ENCODE assay signal across 7 mouse cellular contexts in genomic region chr7:46958853-46959252, GRCm38 (mm10). TPM values are rescaled to one million over a fixed set of nuclear protein-coding genes. Genes with fewer than 3 reads are reported as not detected.
DNase-seq lines count a peak whose midpoint lies in the region; ATAC-seq and TF ChIP-seq lines count a peak whose summit lies in the region.

No protein-coding gene starts in this region.

- H3K36me3 ChIP-seq in megakaryocyte, embryonic 14.5 days (replicated peaks; ENCODE audit: low read length) = peaks cover 24% of the 10 kb centered on the region
- peaks cover 15% of the 10 kb centered on the region for H3K36me3 ChIP-seq in forebrain, embryonic 12.5 days (replicated peaks)
- peaks cover 15% of the 10 kb centered on the region for H3K36me3 ChIP-seq in limb, embryonic 14.5 days (ENCODE audit: control insufficient read depth, insufficient read depth, low read length)
- H3K36me3 ChIP-seq in stomach, embryonic 16.5 days (ENCODE audit: control insufficient read depth, insufficient read depth, low read length) = 0 out of 2 replicates have a peak, but pooled peaks cover 7% of the 10 kb centered on the region

- TF ChIP-seq POLR2A in limb, embryonic 14.5 days (IDR thresholded peaks at IDR 0.05; ENCODE audit: borderline replicate concordance, extremely low read depth, insufficient read depth, insufficient read length) = no peak

- H3K4me1 ChIP-seq in megakaryocyte, embryonic 14.5 days = peaks cover 57% of the 10 kb centered on the region
- peaks cover 23% of the 10 kb centered on the region for H3K4me1 ChIP-seq in forebrain, embryonic 12.5 days
- H3K4me1 ChIP-seq in limb, embryonic 14.5 days (ENCODE audit: control insufficient read depth, insufficient read depth, low read length) = peaks cover 13% of the 10 kb centered on the region
- peaks cover 24% of the 10 kb centered on the region for H3K4me1 ChIP-seq in stomach, embryonic 16.5 days (ENCODE audit: control insufficient read depth, insufficient read depth, low read length)

- no peak for DNase-seq in limb, embryonic 14.5 days (ENCODE audit: low spot score)
- no peak for DNase-seq in right cerebral cortex, adult 18-20 months

- ATAC-seq in megakaryocyte, adult 5-6 weeks (ENCODE audit: poor library complexity, severe bottlenecking) = no peak
- ATAC-seq in forebrain, embryonic 12.5 days (ENCODE audit: low FRiP score) = no peak
- no peak for ATAC-seq in limb, embryonic 14.5 days (ENCODE audit: low FRiP score, low read depth)
- ATAC-seq in stomach, embryonic 16.5 days (ENCODE audit: insufficient read depth, low FRiP score) = no peak
- ATAC-seq in megakaryocyte-erythroid progenitor cell, adult 5-6 weeks (replicated peaks; ENCODE audit: low FRiP score, low TSS enrichment, poor library complexity, severe bottlenecking) = no peak

- WGBS in forebrain, embryonic 12.5 days = 20% methylated on average over 9 of the region's 9 CpGs
- 17% methylated on average over 9 of the region's 9 CpGs for WGBS in limb, embryonic 14.5 days
- WGBS in stomach, embryonic 16.5 days = 16% methylated on average over 9 of the region's 9 CpGs

- peak overlapping the region; percentile 77 for H3K4me2 ChIP-seq in forebrain, embryonic 12.5 days
- peak overlapping the region; percentile 83 for H3K4me2 ChIP-seq in limb, embryonic 14.5 days (replicated peaks; ENCODE audit: low read depth, low read length, severe bottlenecking)
- peak overlapping the region; percentile 67 for H3K4me2 ChIP-seq in stomach, embryonic 16.5 days (ENCODE audit: low read depth, low read length)

- no peaks in the 10 kb centered on the region for H3K9me3 ChIP-seq in megakaryocyte, embryonic 14.5 days
- no peaks in the 10 kb centered on the region for H3K9me3 ChIP-seq in forebrain, embryonic 12.5 days
- H3K9me3 ChIP-seq in limb, embryonic 14.5 days (ENCODE audit: control insufficient read depth, low read length) = no peaks in the 10 kb centered on the region
- H3K9me3 ChIP-seq in stomach, embryonic 16.5 days (replicated peaks; ENCODE audit: control insufficient read depth, low read length) = no peaks in the 10 kb centered on the region

- no peaks in the 10 kb centered on the region for H3K27me3 ChIP-seq in megakaryocyte, embryonic 14.5 days (replicated peaks)
- peaks cover 13% of the 10 kb centered on the region for H3K27me3 ChIP-seq in forebrain, embryonic 12.5 days
- no peaks in the 10 kb centered on the region for H3K27me3 ChIP-seq in limb, embryonic 14.5 days (ENCODE audit: control insufficient read depth, insufficient read depth, low read length)
- no peaks in the 10 kb centered on the region for H3K27me3 ChIP-seq in stomach, embryonic 16.5 days (ENCODE audit: control insufficient read depth, insufficient read depth, low read length)

- H3K4me3 ChIP-seq in megakaryocyte, embryonic 14.5 days (replicated peaks) = peak overlapping the region; percentile 98
- H3K4me3 ChIP-seq in forebrain, embryonic 12.5 days (replicated peaks) = peak overlapping the region; percentile 71
- peak overlapping the region; percentile 75 for H3K4me3 ChIP-seq in limb, embryonic 14.5 days (replicated peaks; ENCODE audit: low read length)
- peak overlapping the region; percentile 83 for H3K4me3 ChIP-seq in stomach, embryonic 16.5 days (replicated peaks; ENCODE audit: low read length)

- peak overlapping the region; percentile 78 for H3K9ac ChIP-seq in forebrain, embryonic 12.5 days
- peak overlapping the region; percentile 84 for H3K9ac ChIP-seq in limb, embryonic 14.5 days (ENCODE audit: low read depth, low read length, severe bottlenecking)
- peak overlapping the region; percentile 91 for H3K9ac ChIP-seq in stomach, embryonic 16.5 days (ENCODE audit: low read length)

- no peak overlapping the region for H3K27ac ChIP-seq in forebrain, embryonic 12.5 days
- H3K27ac ChIP-seq in limb, embryonic 14.5 days (replicated peaks; ENCODE audit: low read depth, low read length) = no peak overlapping the region
- H3K27ac ChIP-seq in stomach, embryonic 16.5 days (ENCODE audit: low read length) = no peak overlapping the region

RNA-seq across cellular contexts. Expression of gene Uevld, which starts 0.5 kb away (rescaled TPM):
- 0.04 TPM in 1 of 2 replicates, not detected in the other for polyA plus RNA-seq in megakaryocyte, embryonic 14.5 days (2012; ENCODE audit: insufficient read depth, low replicate concordance)
- total RNA-seq in megakaryocyte, adult 5-6 weeks (2015) = 18.0 and 18.2 TPM in 2 replicates
- total RNA-seq in megakaryocyte, adult 5-6 weeks (2017) = 14.1 and 16.2 TPM in 2 replicates
- 13.2 and 13.8 TPM in 2 replicates for polyA plus RNA-seq in forebrain, embryonic 12.5 days (2016; fragmentation: Nextera tagmentation; extraction: Ambion mirVana)
- 9.4 and 10.2 TPM in 2 replicates for polyA plus RNA-seq in limb, embryonic 14.5 days (2012; rRNA removed)
- 10.0 and 12.5 TPM in 2 replicates for polyA plus RNA-seq in limb, embryonic 14.5 days (2014; fragmentation: Nextera tagmentation; extraction: Ambion mirVana)
- 11.6 and 12.6 TPM in 2 replicates for polyA plus RNA-seq in stomach, embryonic 16.5 days (2015; fragmentation: Nextera tagmentation; extraction: Ambion mirVana)
- 11.1 and 12.0 TPM in 2 replicates for total RNA-seq in megakaryocyte-erythroid progenitor cell, adult 5-6 weeks (2014; fragmentation: Nextera tagmentation)
- 7.9 and 8.0 TPM in 2 replicates for total RNA-seq in megakaryocyte-erythroid progenitor cell, adult 5-6 weeks (2017)

RNA-seq across cellular contexts. Expression of gene Gm9999, which starts 24.5 kb away (rescaled TPM):
- not detected in 2 replicates for polyA plus RNA-seq in megakaryocyte, embryonic 14.5 days (2012; ENCODE audit: insufficient read depth, low replicate concordance)
- total RNA-seq in megakaryocyte, adult 5-6 weeks (2015) = 2.3 TPM in 1 of 2 replicates, not detected in the other
- not detected in 2 replicates for total RNA-seq in megakaryocyte, adult 5-6 weeks (2017)
- not detected in 2 replicates for polyA plus RNA-seq in forebrain, embryonic 12.5 days (2016; fragmentation: Nextera tagmentation; extraction: Ambion mirVana)
- not detected in 2 replicates for polyA plus RNA-seq in limb, embryonic 14.5 days (2012; rRNA removed)
- not detected in 2 replicates for polyA plus RNA-seq in limb, embryonic 14.5 days (2014; fragmentation: Nextera tagmentation; extraction: Ambion mirVana)
- polyA plus RNA-seq in stomach, embryonic 16.5 days (2015; fragmentation: Nextera tagmentation; extraction: Ambion mirVana) = not detected in 2 replicates
- total RNA-seq in megakaryocyte-erythroid progenitor cell, adult 5-6 weeks (2014; fragmentation: Nextera tagmentation) = not detected in 2 replicates
- total RNA-seq in megakaryocyte-erythroid progenitor cell, adult 5-6 weeks (2017) = not detected in 2 replicates

RNA-seq across cellular contexts. Expression of gene Tsg101, which starts 39.1 kb away (rescaled TPM):
- polyA plus RNA-seq in megakaryocyte, embryonic 14.5 days (2012; ENCODE audit: insufficient read depth, low replicate concordance) = 23.2 and 42.8 TPM in 2 replicates
- 94.3 and 96.9 TPM in 2 replicates for total RNA-seq in megakaryocyte, adult 5-6 weeks (2015)
- 43.6 and 58.2 TPM in 2 replicates for total RNA-seq in megakaryocyte, adult 5-6 weeks (2017)
- polyA plus RNA-seq in forebrain, embryonic 12.5 days (2016; fragmentation: Nextera tagmentation; extraction: Ambion mirVana) = 344 and 355 TPM in 2 replicates
- 86.2 and 119 TPM in 2 replicates for polyA plus RNA-seq in limb, embryonic 14.5 days (2012; rRNA removed)
- polyA plus RNA-seq in limb, embryonic 14.5 days (2014; fragmentation: Nextera tagmentation; extraction: Ambion mirVana) = 189 and 197 TPM in 2 replicates
- polyA plus RNA-seq in stomach, embryonic 16.5 days (2015; fragmentation: Nextera tagmentation; extraction: Ambion mirVana) = 137 and 140 TPM in 2 replicates
- total RNA-seq in megakaryocyte-erythroid progenitor cell, adult 5-6 weeks (2014; fragmentation: Nextera tagmentation) = 69.9 and 95.9 TPM in 2 replicates
- 42.1 and 79.1 TPM in 2 replicates for total RNA-seq in megakaryocyte-erythroid progenitor cell, adult 5-6 weeks (2017)

RNA-seq across cellular contexts. Expression of gene Spty2d1, which starts 49.4 kb away (rescaled TPM):
- 3.1 and 5.2 TPM in 2 replicates for polyA plus RNA-seq in megakaryocyte, embryonic 14.5 days (2012; ENCODE audit: insufficient read depth, low replicate concordance)
- total RNA-seq in megakaryocyte, adult 5-6 weeks (2015) = 40.7 and 45.3 TPM in 2 replicates
- 35.4 and 42.0 TPM in 2 replicates for total RNA-seq in megakaryocyte, adult 5-6 weeks (2017)
- polyA plus RNA-seq in forebrain, embryonic 12.5 days (2016; fragmentation: Nextera tagmentation; extraction: Ambion mirVana) = 12.3 and 13.5 TPM in 2 replicates
- 12.5 and 12.8 TPM in 2 replicates for polyA plus RNA-seq in limb, embryonic 14.5 days (2012; rRNA removed)
- 19.6 and 20.6 TPM in 2 replicates for polyA plus RNA-seq in limb, embryonic 14.5 days (2014; fragmentation: Nextera tagmentation; extraction: Ambion mirVana)
- polyA plus RNA-seq in stomach, embryonic 16.5 days (2015; fragmentation: Nextera tagmentation; extraction: Ambion mirVana) = 25.1 and 25.7 TPM in 2 replicates
- total RNA-seq in megakaryocyte-erythroid progenitor cell, adult 5-6 weeks (2014; fragmentation: Nextera tagmentation) = 14.8 and 15.6 TPM in 2 replicates
- 28.9 and 33.4 TPM in 2 replicates for total RNA-seq in megakaryocyte-erythroid progenitor cell, adult 5-6 weeks (2017)
